Mouse (Mus musculus): ENCODE results near the gene Acot7. TPM values are rescaled to one million over a fixed set of nuclear protein-coding genes. Genes with fewer than 3 reads are reported as not detected.
A peak's percentile ranks its signal among the peaks of the same experiment; 100 is the strongest.

Gene Acot7
- polyA plus RNA-seq, 1 experiment, result 167 TPM

DNA sequence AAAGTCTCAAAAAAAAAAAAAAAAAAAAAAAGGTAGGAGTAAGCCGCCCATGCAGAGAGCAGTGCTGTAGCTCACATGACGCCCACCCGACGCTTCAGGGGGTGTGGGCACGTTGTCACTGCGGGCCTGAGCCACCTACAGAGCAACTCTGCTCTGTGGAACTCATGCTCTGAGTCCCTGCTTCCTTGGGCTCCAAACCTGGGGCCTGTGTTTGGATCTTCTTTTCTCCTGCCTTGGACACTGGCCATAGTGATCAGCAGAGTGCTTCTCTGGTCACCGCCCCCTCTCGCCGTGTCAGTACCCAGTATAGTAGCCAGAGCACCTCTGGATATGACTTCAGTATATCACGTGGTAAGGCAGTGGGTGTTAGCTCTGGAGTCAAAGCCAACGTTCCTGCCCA lies 35.0 kb downstream of the Acot7 start:
- Histone ChIP-seq H3K27me3 (ENCODE audit: control insufficient read depth, insufficient read depth, insufficient read length) (no peaks in the 10 kb centered on the region), H3K36me3 (ENCODE audit: control insufficient read depth, insufficient read depth) (peaks cover 13% of the 10 kb centered on the region), H3K79me2 (ENCODE audit: control insufficient read depth, insufficient read depth) (peaks cover 20% of the 10 kb centered on the region), H3ac (ENCODE audit: control insufficient read depth, insufficient read length) (no peak overlapping the region), H3K4me2 (ENCODE audit: low read depth) (no peak overlapping the region), H3K4me3 (no peak overlapping the region)
- no peak for TF ChIP-seq MYOD1 (IDR thresholded peaks at IDR 0.05; ENCODE audit: control insufficient read depth in 1 of 3, insufficient read length in 2 of 3, low read depth in 2 of 3)
- no peak for TF ChIP-seq TCF3 (IDR thresholded peaks at IDR 0.05; ENCODE audit: insufficient read length, low read depth)

DNA sequence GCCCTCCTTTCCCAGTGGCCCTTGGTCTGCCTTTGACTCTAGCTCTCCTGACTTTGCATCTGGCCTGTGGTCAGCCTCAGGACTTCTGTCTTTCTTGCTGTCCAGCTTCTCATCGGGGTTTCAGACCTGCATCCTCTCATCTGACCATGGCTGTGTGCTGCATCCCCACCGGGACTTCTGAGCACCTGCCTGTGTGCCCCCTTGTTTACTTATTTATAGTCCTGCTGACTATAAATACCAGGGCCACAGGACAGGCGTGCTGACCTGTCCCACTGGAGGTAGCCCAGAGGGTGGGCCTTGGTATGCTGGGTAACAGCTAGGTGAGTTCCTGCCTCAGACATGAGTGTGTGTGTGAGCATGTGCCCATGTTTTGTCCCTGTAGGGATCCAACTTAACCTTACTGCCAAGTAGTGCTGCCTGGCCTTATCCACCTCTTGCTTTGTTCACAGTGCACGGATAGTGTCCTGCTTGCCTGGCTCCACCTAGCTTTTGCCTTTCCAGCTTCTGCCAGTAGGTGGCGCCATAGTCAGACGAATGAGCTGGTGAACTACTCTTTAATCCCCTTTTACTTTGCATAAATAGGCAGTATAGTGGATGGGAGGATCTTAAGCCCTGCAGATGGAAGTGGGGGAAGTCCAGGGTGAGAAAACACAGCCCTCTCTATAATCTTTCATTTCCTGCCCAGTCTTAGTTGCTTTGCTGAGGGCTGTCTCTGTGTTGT lies 36.0 kb downstream of the Acot7 start:
- H3ac ChIP-seq (ENCODE audit: control insufficient read depth, insufficient read length), result no peak overlapping the region

DNA sequence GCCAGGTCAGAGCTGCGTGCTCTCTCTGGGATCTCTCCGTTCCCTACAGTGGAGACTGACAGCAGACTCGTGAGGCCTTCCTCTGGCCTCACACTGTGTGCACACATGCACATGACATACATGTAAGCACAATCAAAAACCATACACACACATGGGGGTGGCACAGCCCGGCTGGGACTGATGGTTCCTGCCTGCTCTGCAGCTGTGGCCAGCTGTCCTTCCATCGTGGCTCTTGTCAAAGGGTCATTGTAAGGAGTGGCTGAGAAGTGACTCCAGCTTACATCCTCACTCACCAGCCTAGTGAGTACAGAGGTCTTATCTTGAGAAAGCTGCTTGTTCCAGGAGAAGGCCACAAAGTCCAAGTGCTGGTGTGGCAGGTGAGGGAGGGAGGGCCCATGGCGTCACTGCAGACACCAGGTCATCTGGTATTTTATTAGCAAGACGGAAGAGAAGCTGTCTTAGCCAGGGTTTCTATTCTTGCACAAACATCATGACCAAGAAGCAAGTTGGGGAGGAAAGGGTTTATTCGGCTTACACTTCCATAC lies 37.0 kb downstream of the Acot7 start:
- Histone ChIP-seq H3K27me3 (ENCODE audit: control insufficient read depth, insufficient read depth, insufficient read length) (no peaks in the 10 kb centered on the region), H3K79me2 (ENCODE audit: control insufficient read depth, insufficient read depth) (peaks cover 14% of the 10 kb centered on the region), H3K4me2 (ENCODE audit: low read depth) (no peak overlapping the region), H3K4me3 (no peak overlapping the region), H3ac (ENCODE audit: control insufficient read depth, insufficient read length) (no peak overlapping the region), H3K36me3 (ENCODE audit: control insufficient read depth, insufficient read depth) (peaks cover 8% of the 10 kb centered on the region)
- TF ChIP-seq USF1 (IDR thresholded peaks at IDR 0.05; ENCODE audit: low read depth), result no peak
- no peak for TF ChIP-seq CEBPB (IDR thresholded peaks at IDR 0.05; ENCODE audit: insufficient read depth, poor library complexity, severe bottlenecking)
- TF ChIP-seq MYOD1 (IDR thresholded peaks at IDR 0.05; ENCODE audit: control insufficient read depth in 1 of 3, insufficient read length in 2 of 3, low read depth in 2 of 3), result peak in 1 of 3 experiments; percentile 10

More for the DNA sequence above, 36.0 kb downstream of the Acot7 start:
- peaks cover 10% of the 10 kb centered on the region for H3K36me3 ChIP-seq (ENCODE audit: control insufficient read depth, insufficient read depth)
- H3K27me3 ChIP-seq (ENCODE audit: control insufficient read depth, insufficient read depth, insufficient read length), result no peaks in the 10 kb centered on the region
- H3K4me2 ChIP-seq (ENCODE audit: low read depth), result no peak overlapping the region
- TF ChIP-seq POLR2AphosphoS2 (IDR thresholded peaks at IDR 0.05; ENCODE audit: insufficient read length, low read depth), result no peak
- TF ChIP-seq MYOG (IDR thresholded peaks at IDR 0.05; ENCODE audit: control insufficient read depth in 1 of 3, insufficient read depth in 1 of 3, insufficient read length in 2 of 3, low read depth in 2 of 3), result no peak
- TF ChIP-seq TCF3 (IDR thresholded peaks at IDR 0.05; ENCODE audit: insufficient read length, low read depth), result no peak
- TF ChIP-seq USF1 (IDR thresholded peaks at IDR 0.05; ENCODE audit: low read depth), result no peak
- TF ChIP-seq SRF (IDR thresholded peaks at IDR 0.05; ENCODE audit: control insufficient read depth, insufficient read length, low read depth), result no peak
- no peak for TF ChIP-seq CEBPB (IDR thresholded peaks at IDR 0.05; ENCODE audit: insufficient read depth, poor library complexity, severe bottlenecking)
- TF ChIP-seq MYOD1 (IDR thresholded peaks at IDR 0.05; ENCODE audit: control insufficient read depth in 1 of 3, insufficient read length in 2 of 3, low read depth in 2 of 3), result no peak
- TF ChIP-seq TCF12 (IDR thresholded peaks at IDR 0.05; ENCODE audit: insufficient read depth, poor library complexity, severe bottlenecking), result no peak
- no peak for TF ChIP-seq MAX (IDR thresholded peaks at IDR 0.05; ENCODE audit: low read depth)
- no peak for TF ChIP-seq POLR2A (IDR thresholded peaks at IDR 0.05; ENCODE audit: insufficient read length, low read depth)
- no peak for TF ChIP-seq REST (IDR thresholded peaks at IDR 0.05; ENCODE audit: insufficient read depth, insufficient read length)
- no peak for TF ChIP-seq E2F4 (IDR thresholded peaks at IDR 0.05; ENCODE audit: insufficient read depth)
- H3K4me3 ChIP-seq, result no peak overlapping the region
- H3K79me2 ChIP-seq (ENCODE audit: control insufficient read depth, insufficient read depth), result peaks cover 15% of the 10 kb centered on the region

DNA sequence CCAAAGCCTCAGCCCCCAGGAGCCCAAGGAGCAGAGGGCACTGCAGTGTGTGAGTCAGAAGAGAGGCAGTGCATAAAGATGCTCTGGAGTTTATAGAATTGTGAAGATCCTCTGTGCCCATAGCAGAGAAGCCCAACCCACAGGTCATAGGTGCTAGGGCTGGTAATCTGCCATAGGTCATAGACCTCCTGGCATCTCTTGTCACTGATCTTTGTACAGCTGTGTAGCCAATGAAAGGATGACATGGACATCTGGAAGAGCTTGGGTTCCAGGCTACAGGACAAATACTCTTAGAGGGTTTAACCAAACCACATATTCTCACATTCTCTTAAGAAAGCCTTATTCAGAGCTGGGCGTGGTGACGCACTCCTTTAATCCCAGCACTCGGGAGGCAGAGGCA lies 41.7 kb downstream of the Acot7 start:
- TF ChIP-seq SRF (IDR thresholded peaks at IDR 0.05; ENCODE audit: control insufficient read depth, insufficient read length, low read depth), result no peak
- no peak for TF ChIP-seq REST (IDR thresholded peaks at IDR 0.05; ENCODE audit: insufficient read depth, insufficient read length)
- H3K4me3 ChIP-seq, result no peak overlapping the region
- no peak overlapping the region for H3ac ChIP-seq (ENCODE audit: control insufficient read depth, insufficient read length)
- H3K27me3 ChIP-seq (ENCODE audit: control insufficient read depth, insufficient read depth, insufficient read length), result no peaks in the 10 kb centered on the region
- peaks cover 4% of the 10 kb centered on the region for H3K79me2 ChIP-seq (ENCODE audit: control insufficient read depth, insufficient read depth)
- no peak overlapping the region for H3K4me2 ChIP-seq (ENCODE audit: low read depth)
- H3K36me3 ChIP-seq (ENCODE audit: control insufficient read depth, insufficient read depth), result peaks cover 14% of the 10 kb centered on the region

DNA sequence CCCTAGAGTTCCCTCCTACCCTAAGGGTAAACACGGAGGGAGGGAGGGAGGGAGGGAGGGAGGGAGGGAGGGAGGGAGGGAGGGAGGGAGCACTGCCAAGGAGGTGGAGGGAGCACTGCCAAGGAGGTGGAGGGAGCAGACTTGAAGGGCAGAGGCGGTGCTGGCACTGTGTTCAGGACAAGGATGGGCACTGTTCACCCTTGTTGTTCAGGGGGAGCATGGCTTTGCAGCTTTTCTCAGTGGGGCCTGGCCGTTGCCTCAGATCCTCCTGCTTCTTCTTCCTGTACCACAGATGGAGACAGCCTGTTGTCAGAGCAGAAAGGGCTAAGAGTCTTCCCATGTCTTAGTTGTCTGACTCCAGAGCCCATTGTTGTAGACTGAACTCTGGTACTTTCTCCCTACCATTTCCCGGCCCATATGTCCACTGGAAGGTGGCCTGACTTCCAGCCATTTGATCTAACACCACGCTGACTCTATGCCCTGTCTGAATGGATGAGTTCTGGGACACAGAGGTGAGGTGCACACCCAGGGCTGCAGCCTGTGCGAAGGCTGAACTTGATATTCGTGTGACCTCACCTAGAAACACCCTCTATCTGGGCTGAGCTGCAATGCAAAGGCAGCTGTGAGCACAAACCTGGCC lies 43.0 kb downstream of the Acot7 start:
- H3K4me2 ChIP-seq (ENCODE audit: low read depth), result no peak overlapping the region
- TF ChIP-seq USF1 (IDR thresholded peaks at IDR 0.05; ENCODE audit: low read depth) (no peak), POLR2A (IDR thresholded peaks at IDR 0.05; ENCODE audit: insufficient read length, low read depth) (no peak), REST (IDR thresholded peaks at IDR 0.05; ENCODE audit: insufficient read depth, insufficient read length) (no peak), E2F4 (IDR thresholded peaks at IDR 0.05; ENCODE audit: insufficient read depth) (no peak), SRF (IDR thresholded peaks at IDR 0.05; ENCODE audit: control insufficient read depth, insufficient read length, low read depth) (no peak), TCF12 (IDR thresholded peaks at IDR 0.05; ENCODE audit: insufficient read depth, poor library complexity, severe bottlenecking) (no peak), POLR2AphosphoS2 (IDR thresholded peaks at IDR 0.05; ENCODE audit: insufficient read length, low read depth) (no peak), CEBPB (IDR thresholded peaks at IDR 0.05; ENCODE audit: insufficient read depth, poor library complexity, severe bottlenecking) (no peak), TCF3 (IDR thresholded peaks at IDR 0.05; ENCODE audit: insufficient read length, low read depth) (no peak), MYOD1 (IDR thresholded peaks at IDR 0.05; ENCODE audit: control insufficient read depth in 1 of 3, insufficient read length in 2 of 3, low read depth in 2 of 3) (no peak), MYOG (IDR thresholded peaks at IDR 0.05; ENCODE audit: control insufficient read depth in 1 of 3, insufficient read depth in 1 of 3, insufficient read length in 2 of 3, low read depth in 2 of 3) (no peak), MAX (IDR thresholded peaks at IDR 0.05; ENCODE audit: low read depth) (no peak)
- no peak overlapping the region for H3K4me3 ChIP-seq
- H3ac ChIP-seq (ENCODE audit: control insufficient read depth, insufficient read length), result no peak overlapping the region
- H3K79me2 ChIP-seq (ENCODE audit: control insufficient read depth, insufficient read depth), result no peaks in the 10 kb centered on the region
- no peaks in the 10 kb centered on the region for H3K27me3 ChIP-seq (ENCODE audit: control insufficient read depth, insufficient read depth, insufficient read length)
- H3K36me3 ChIP-seq (ENCODE audit: control insufficient read depth, insufficient read depth), result peaks cover 14% of the 10 kb centered on the region

Data from myocyte (in vitro differentiated cells).